Mouse (Mus musculus) brain, embryonic 14.5 days (tissue): ENCODE data around the gene Itga6.

Experiments used
- CTCF ChIP-seq: fragments of 200-500 bp; IDR thresholded peaks from 2 replicates; pipeline ENCODE4 v1.5.1; 2012; ENCODE audit warnings: inconsistent platforms, mild to moderate bottlenecking, moderate library complexity, borderline replicate concordance; ENCODE audit not compliant: insufficient read depth, insufficient read length; ENCODE audit errors: extremely low read depth
- POLR2A ChIP-seq: fragments of 200-500 bp; IDR thresholded peaks from 2 replicates; pipeline ENCODE4 v1.6.1; 2012; ENCODE audit warnings: mild to moderate bottlenecking, inconsistent platforms, borderline replicate concordance; ENCODE audit not compliant: poor library complexity, insufficient read depth, insufficient read length, severe bottlenecking; ENCODE audit errors: extremely low read depth

- TF ChIP-seq CTCF (no peak), POLR2A (no peak)
These were observed 20.0 kb upstream of the Itga6 start for GRCm38 (mm10) chr2:71725446-71725845.
